Mouse (Mus musculus) MEL (cell line): ENCODE measurements around the gene Haus5. TPM values are rescaled to one million over a fixed set of nuclear protein-coding genes. Genes with fewer than 3 reads are reported as not detected.

Experiments
- DNase-seq: peaks from one replicate; pipeline ENCODE4 v3.0.0; 2011; ENCODE audit warnings: low read depth, low spot score
- H3K27ac ChIP-seq: 2 replicates; pipeline ENCODE4 v1.5.1; 2012; ENCODE audit warnings: low read depth, mild to moderate bottlenecking, control low read depth, low read length, moderate library complexity; ENCODE audit not compliant: control insufficient read depth
- H3K27me3 ChIP-seq, 2 experiments: fragments of 150-350 bp in 1 of 2; sonication (generic) in 1 of 2; 2 replicates each; pipeline ENCODE4 v1.6.1; 2012; ENCODE audit warnings: low read length in 2 of 2, mild to moderate bottlenecking in 2 of 2, improper control_type of control experiment in 1 of 2, moderate library complexity in 1 of 2; ENCODE audit not compliant: insufficient read depth in 2 of 2, control insufficient read depth in 1 of 2
- H3K36me3 ChIP-seq, 2 experiments: 2 replicates each; pipeline ENCODE4 v1.6.1; 2012 to 2014; ENCODE audit warnings: low read length in 2 of 2, improper control_type of control experiment in 1 of 2, inconsistent platforms in 1 of 2, mild to moderate bottlenecking in 1 of 2; ENCODE audit not compliant: insufficient read depth in 2 of 2, control insufficient read depth in 1 of 2
- H3K4me1 ChIP-seq, 2 experiments: fragments of 150-350 bp in 1 of 2; sonication (generic) in 1 of 2; 2 replicates each; pipeline ENCODE4 v1.6.1; 2012; ENCODE audit warnings: low read length in 2 of 2, improper control_type of control experiment in 1 of 2, mild to moderate bottlenecking in 1 of 2; ENCODE audit not compliant: insufficient read depth in 2 of 2, control insufficient read depth in 1 of 2
- H3K4me3 ChIP-seq, 2 experiments: fragments of 150-350 bp in 1 of 2; sonication (generic) in 1 of 2; 2 replicates each; pipeline ENCODE4 v1.5.1; 2012; ENCODE audit warnings: low read depth in 2 of 2, low read length in 2 of 2, mild to moderate bottlenecking in 2 of 2, moderate library complexity in 2 of 2, control low read depth in 1 of 2, improper control_type of control experiment in 1 of 2; ENCODE audit not compliant: control insufficient read depth in 1 of 2, insufficient read depth in 1 of 2
- H3K79me2 ChIP-seq: 2 replicates; pipeline ENCODE4 v1.6.1; 2012; ENCODE audit warnings: mild to moderate bottlenecking, low read length, moderate library complexity; ENCODE audit not compliant: control insufficient read depth, poor library complexity, insufficient read depth
- H3K9ac ChIP-seq: 2 replicates; pipeline ENCODE4 v1.6.1; 2012; ENCODE audit warnings: low read depth, mild to moderate bottlenecking, control low read depth, low read length, moderate library complexity; ENCODE audit not compliant: control insufficient read depth, poor library complexity, severe bottlenecking
- H3K9me3 ChIP-seq: fragments of 150-350 bp; sonication (generic); replicated peaks from 2 replicates; pipeline ENCODE4 v1.6.1; 2012; ENCODE audit warnings: mild to moderate bottlenecking, low read length, improper control_type of control experiment, moderate library complexity; ENCODE audit not compliant: insufficient read depth
- BHLHE40 ChIP-seq: IDR thresholded peaks from 2 replicates; pipeline ENCODE4 v1.6.1; 2012; ENCODE audit warnings: low read depth, mild to moderate bottlenecking, inconsistent platforms, low read length, improper control_type of control experiment, borderline replicate concordance
- CHD1 ChIP-seq: IDR thresholded peaks from 2 replicates; pipeline ENCODE4 v1.6.1; 2012; ENCODE audit warnings: low read depth, mild to moderate bottlenecking, inconsistent platforms, low read length, improper control_type of control experiment
- CHD2 ChIP-seq: IDR thresholded peaks from 2 replicates; pipeline ENCODE4 v1.6.1; 2011; ENCODE audit warnings: low read length, improper control_type of control experiment
- E2F4 ChIP-seq: IDR thresholded peaks from 2 replicates; pipeline ENCODE4 v1.6.1; 2011; ENCODE audit warnings: low read depth, low read length, improper control_type of control experiment, borderline replicate concordance
- ETS1 ChIP-seq: IDR thresholded peaks from 2 replicates; pipeline ENCODE4 v1.6.1; 2012; ENCODE audit warnings: low read depth, mild to moderate bottlenecking, inconsistent platforms, low read length, improper control_type of control experiment, moderate library complexity
- GATA1 ChIP-seq: IDR thresholded peaks from 2 replicates; pipeline ENCODE4 v1.6.1; 2011; ENCODE audit warnings: low read depth, low read length, improper control_type of control experiment
- KAT2A ChIP-seq: conservative IDR thresholded peaks from 2 replicates; pipeline ENCODE4 v1.6.1; 2012; ENCODE audit warnings: low read depth, low read length, improper control_type of control experiment, inconsistent platforms
- MAFK ChIP-seq: IDR thresholded peaks from 2 replicates; pipeline ENCODE4 v1.6.1; 2011; ENCODE audit warnings: low read depth, mild to moderate bottlenecking, low read length, improper control_type of control experiment, borderline replicate concordance
- MEF2A ChIP-seq: IDR thresholded peaks from 2 replicates; pipeline ENCODE4 v1.6.1; 2014; ENCODE audit warnings: low read depth, mild to moderate bottlenecking, inconsistent platforms, low read length, improper control_type of control experiment; ENCODE audit not compliant: poor library complexity, insufficient replicate concordance, severe bottlenecking; ENCODE audit errors: extremely low read depth
- MXI1 ChIP-seq: IDR thresholded peaks from 2 replicates; pipeline ENCODE4 v1.6.1; 2011; ENCODE audit warnings: mild to moderate bottlenecking, low read depth, low read length, improper control_type of control experiment
- MYC ChIP-seq: IDR thresholded peaks from 2 replicates; pipeline ENCODE4 v1.6.1; 2011; ENCODE audit warnings: low read depth, mild to moderate bottlenecking, low read length, improper control_type of control experiment, moderate library complexity
- NELFE ChIP-seq: IDR thresholded peaks from 2 replicates; pipeline ENCODE4 v1.6.1; 2011; ENCODE audit warnings: low read depth, low read length, improper control_type of control experiment
- NRF1 ChIP-seq: IDR thresholded peaks from 2 replicates; pipeline ENCODE4 v1.6.1; 2014; ENCODE audit warnings: low read depth, mild to moderate bottlenecking, inconsistent platforms, low read length, improper control_type of control experiment, moderate library complexity; ENCODE audit not compliant: poor library complexity, insufficient read depth, severe bottlenecking
- POLR2A ChIP-seq, 2 experiments: IDR thresholded peaks; 2 replicates each; pipeline ENCODE4 v1.6.1; 2011 to 2012; ENCODE audit warnings: low read length in 2 of 2, mild to moderate bottlenecking in 2 of 2, control low read depth in 1 of 2, improper control_type of control experiment in 1 of 2, low read depth in 1 of 2, moderate library complexity in 1 of 2; ENCODE audit not compliant: control insufficient read depth in 1 of 2, insufficient read depth in 1 of 2, poor library complexity in 1 of 2
- POLR2AphosphoS2 ChIP-seq: IDR thresholded peaks from 2 replicates; pipeline ENCODE4 v1.6.1; 2011; ENCODE audit warnings: low read length, improper control_type of control experiment
- POLR2AphosphoS5 ChIP-seq: IDR thresholded peaks from 2 replicates; pipeline ENCODE4 v1.6.1; 2012; ENCODE audit warnings: low read depth, borderline replicate concordance, mild to moderate bottlenecking, inconsistent platforms, low read length, moderate library complexity, mixed read lengths
- RAD21 ChIP-seq: IDR thresholded peaks from 2 replicates; pipeline ENCODE4 v1.6.1; 2011; ENCODE audit warnings: mild to moderate bottlenecking, low read depth, low read length, improper control_type of control experiment
- RCOR1 ChIP-seq: IDR thresholded peaks from 2 replicates; pipeline ENCODE4 v1.6.1; 2012; ENCODE audit warnings: low read depth, mild to moderate bottlenecking, inconsistent platforms, low read length, improper control_type of control experiment
- SIN3A ChIP-seq: IDR thresholded peaks from 2 replicates; pipeline ENCODE4 v1.6.1; 2012; ENCODE audit warnings: low read length, improper control_type of control experiment, inconsistent platforms
- SMC3 ChIP-seq: IDR thresholded peaks from 2 replicates; pipeline ENCODE4 v1.6.1; 2011; ENCODE audit warnings: low read depth, low read length, improper control_type of control experiment
- TAL1 ChIP-seq: IDR thresholded peaks from 2 replicates; pipeline ENCODE4 v1.6.1; 2012; ENCODE audit warnings: mild to moderate bottlenecking, inconsistent platforms, low read length, moderate library complexity, mixed read lengths
- USF1 ChIP-seq: IDR thresholded peaks from 2 replicates; pipeline ENCODE4 v1.6.1; 2014; ENCODE audit warnings: low read depth, mild to moderate bottlenecking, inconsistent platforms, low read length, improper control_type of control experiment, moderate library complexity
- ZC3H11A ChIP-seq: IDR thresholded peaks from 2 replicates; pipeline ENCODE4 v1.6.1; 2012; ENCODE audit warnings: low read depth, mild to moderate bottlenecking, inconsistent platforms, low read length, improper control_type of control experiment
- ZNF384 ChIP-seq: IDR thresholded peaks from 2 replicates; pipeline ENCODE4 v1.6.1; 2012; ENCODE audit warnings: low read depth, mild to moderate bottlenecking, inconsistent platforms, low read length, improper control_type of control experiment
- polyA plus RNA-seq, 2 experiments: library from polyadenylated mRNA; stranded (reverse) in 1 of 2; unstranded in 1 of 2; fragments of >175 nt in 1 of 2; fragments of >200 nt in 1 of 2; gene quantifications; 2 replicates each; pipeline versions ENCODE4 v1.2.1 to v1.2.4; 2012; ENCODE audit warnings: low replicate concordance in 2 of 2, low read depth in 1 of 2; ENCODE audit not compliant: insufficient read length in 2 of 2, insufficient read depth in 1 of 2, missing spikeins in 1 of 2
- total RNA-seq: library from RNA; depleted of rRNA; stranded (reverse); fragments of 300-350 nt; gene quantifications from 2 replicates; pipeline ENCODE4 v1.2.3, GENCODE M21; 2012

Gene Haus5
- total and polyA plus RNA-seq, 3 experiments, result 35.0 to 55.9 TPM; not detected in 1

DNA sequence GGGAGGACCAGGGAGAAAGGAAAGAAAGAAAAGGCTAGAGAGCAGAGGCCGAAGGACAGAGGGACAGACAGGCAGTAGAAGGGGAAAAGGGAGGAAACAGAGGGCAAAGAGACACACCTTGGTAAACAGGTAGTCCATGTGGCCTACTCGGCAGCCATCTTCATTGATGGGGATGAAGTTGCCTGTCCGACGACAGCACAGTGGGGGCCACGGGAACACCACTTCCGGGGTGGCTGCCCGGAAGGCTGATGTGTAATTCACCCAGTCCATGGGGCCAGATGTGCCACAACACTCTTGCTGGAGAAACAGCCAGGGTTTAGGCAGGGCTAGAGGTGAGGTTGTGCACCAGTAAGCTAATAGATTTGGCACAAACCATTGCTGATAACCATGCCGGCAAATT lies 59.9 kb downstream of the Haus5 start:
- H3K4me3 ChIP-seq, result no peak overlapping the region
- H3K36me3 ChIP-seq, result no peaks in the 10 kb centered on the region
- no peak for TF ChIP-seq ZC3H11A
- no peak for TF ChIP-seq MYC
- no peak for TF ChIP-seq SMC3
- TF ChIP-seq ZNF384, result no peak
- TF ChIP-seq POLR2AphosphoS2, result no peak
- no peak for TF ChIP-seq BHLHE40
- TF ChIP-seq GATA1, result no peak
- no peak for TF ChIP-seq POLR2AphosphoS5
- no peak for TF ChIP-seq RCOR1
- no peak for TF ChIP-seq NELFE
- no peak for TF ChIP-seq USF1
- TF ChIP-seq MAFK, result no peak
- TF ChIP-seq CHD2, result no peak
- H3K4me1 ChIP-seq, result peaks cover 0 to 3% of the 10 kb centered on the region in 2 experiments; a peak in 1 of 4 replicates
- DNase-seq, result no peak
- H3K9me3 ChIP-seq, result no peaks in the 10 kb centered on the region
- no peaks in the 10 kb centered on the region for H3K27me3 ChIP-seq
- no peak overlapping the region for H3K9ac ChIP-seq
- no peak overlapping the region for H3K27ac ChIP-seq
- no peaks in the 10 kb centered on the region; the same call in 1 of the 2 replicates for H3K79me2 ChIP-seq

DNA sequence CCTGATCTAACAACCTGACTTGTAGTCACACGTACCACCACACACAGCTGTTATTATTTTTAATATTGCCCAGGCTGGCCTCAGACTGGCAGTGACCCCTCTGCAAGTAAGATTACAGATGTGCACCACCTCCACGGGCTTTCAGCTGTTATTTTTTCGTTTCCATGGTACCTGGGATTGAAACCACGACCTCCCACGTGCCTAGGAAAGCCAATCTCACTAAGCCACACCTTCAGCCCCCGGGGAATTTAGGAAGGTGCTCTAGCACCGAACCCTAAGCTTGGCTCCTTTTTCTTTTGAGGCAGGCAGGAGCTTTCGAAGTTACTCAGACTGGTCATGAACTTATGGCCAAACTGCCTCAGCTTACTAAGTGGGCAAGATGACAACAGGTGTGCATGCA lies 60.4 kb downstream of the Haus5 start:
- no peak overlapping the region for H3K9ac ChIP-seq

More for the DNA sequence above, 60.4 kb downstream of the Haus5 start:
- Histone ChIP-seq H3K36me3 (no peaks in the 10 kb centered on the region), H3K27ac (no peak overlapping the region), H3K4me1 (peaks cover 0 to 3% of the 10 kb centered on the region in 2 experiments; a peak in 1 of 4 replicates), H3K27me3 (no peaks in the 10 kb centered on the region), H3K4me3 (no peak overlapping the region), H3K79me2 (no peaks in the 10 kb centered on the region; the same call in 1 of the 2 replicates), H3K9me3 (no peaks in the 10 kb centered on the region)
- TF ChIP-seq KAT2A, result no peak
- no peak for TF ChIP-seq RCOR1
- no peak for TF ChIP-seq MEF2A
- TF ChIP-seq TAL1, result no peak
- no peak for TF ChIP-seq CHD1
- no peak for TF ChIP-seq MAFK
- TF ChIP-seq RAD21, result no peak
- no peak for TF ChIP-seq SIN3A
- no peak for TF ChIP-seq E2F4
- no peak for TF ChIP-seq POLR2AphosphoS5
- no peak for TF ChIP-seq MXI1
- no peak for TF ChIP-seq SMC3
- no peak for TF ChIP-seq NELFE
- no peak for TF ChIP-seq ZC3H11A
- TF ChIP-seq POLR2A (IDR thresholded peaks at IDR 0.05; ENCODE audit: control insufficient read depth in 1 of 2, insufficient read depth in 1 of 2, low read depth in 1 of 2, low read length in 2 of 2, poor library complexity in 1 of 2), result no peak
- TF ChIP-seq NRF1, result no peak
- no peak for TF ChIP-seq ETS1
- no peak for DNase-seq
